Mouse (Mus musculus) liver, adult (tissue): ENCODE data around the gene Josd1.

Experiments used
- GATA4 ChIP-seq: IDR thresholded peaks from 2 replicates; pipeline ENCODE4 v1.6.1; 2014; ENCODE audit warnings: mild to moderate bottlenecking, low read length; ENCODE audit not compliant: insufficient replicate concordance

The Josd1 gene

GRCm38 (mm10) chr15:79687646-79688267 is at the start of gene Josd1:
TSS of gene Josd1 (minus strand) at chr15:79687919.
- TF ChIP-seq GATA4: no peak; the same call in 1 of the 2 replicates

GRCm38 (mm10) chr15:79734311-79734710 is 46.6 kb upstream of the Josd1 start:
- TF ChIP-seq GATA4: no peak

GRCm38 (mm10) chr15:79733640-79734039 is 45.9 kb upstream of the Josd1 start:
- no peak for TF ChIP-seq GATA4

GRCm38 (mm10) chr15:79733192-79733591 is 45.5 kb upstream of the Josd1 start:
- no peak for TF ChIP-seq GATA4

GRCm38 (mm10) chr15:79731554-79731953 is 43.8 kb upstream of the Josd1 start:
- TF ChIP-seq GATA4: no peak

- TF ChIP-seq GATA4: no peak
Measured at GRCm38 (mm10) chr15:79728731-79729388, 41.1 kb upstream of the Josd1 start.

DNA sequence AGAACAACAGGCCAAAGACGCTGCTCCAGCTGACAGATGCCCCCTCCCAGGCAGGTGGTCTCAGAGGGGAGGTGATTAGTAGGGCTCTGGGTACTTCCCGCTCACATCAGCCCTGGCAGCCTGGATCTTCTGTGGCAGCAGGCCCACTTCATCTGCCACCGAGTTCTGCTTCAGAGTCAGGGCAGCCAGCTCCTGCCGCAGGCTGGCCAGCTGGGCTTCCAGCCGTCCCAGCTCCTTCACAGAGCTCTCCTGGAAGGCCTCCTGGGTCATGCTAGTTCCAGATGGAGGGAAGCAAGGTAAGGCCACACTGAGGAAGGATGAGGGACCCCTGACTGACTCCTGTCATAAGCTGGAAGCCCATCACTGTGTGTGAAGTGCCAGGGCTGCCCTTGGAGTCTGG is 40.6 kb upstream of the Josd1 start:
- TF ChIP-seq GATA4: no peak

- TF ChIP-seq GATA4: no peak
Measured at GRCm38 (mm10) chr15:79727840-79728239, 40.1 kb upstream of the Josd1 start.

- TF ChIP-seq GATA4: no peak
Measured at GRCm38 (mm10) chr15:79725190-79725789, 37.6 kb upstream of the Josd1 start.

GRCm38 (mm10) chr15:79723439-79723838 is 35.7 kb upstream of the Josd1 start:
- no peak for TF ChIP-seq GATA4

- TF ChIP-seq GATA4: no peak
Measured at GRCm38 (mm10) chr15:79720796-79721195, 33.1 kb upstream of the Josd1 start.

GRCm38 (mm10) chr15:79720267-79720666 is 32.5 kb upstream of the Josd1 start:
- no peak for TF ChIP-seq GATA4

DNA sequence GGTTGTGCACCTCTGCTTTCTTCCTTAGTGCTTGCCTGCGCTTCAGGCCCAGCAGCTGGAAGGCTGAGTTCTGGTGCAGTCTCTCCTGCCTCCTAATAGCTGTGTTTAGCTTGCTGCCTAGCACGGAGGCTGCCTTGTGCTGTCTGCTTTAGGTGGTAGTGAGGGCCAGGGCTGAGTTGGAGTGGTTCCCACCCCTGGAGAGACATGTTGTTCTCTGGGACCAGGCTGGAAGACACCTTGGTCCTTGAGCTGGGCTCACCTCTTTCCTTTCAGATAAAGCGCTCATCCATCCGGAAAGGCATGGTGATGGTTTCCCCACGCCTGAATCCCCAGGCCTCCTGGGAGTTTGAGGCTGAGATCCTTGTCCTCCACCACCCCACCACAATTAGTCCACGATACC is 29.0 kb upstream of the Josd1 start:
- no peak for TF ChIP-seq GATA4

- TF ChIP-seq GATA4: no peak
Measured at GRCm38 (mm10) chr15:79715646-79716045, 27.9 kb upstream of the Josd1 start.

DNA sequence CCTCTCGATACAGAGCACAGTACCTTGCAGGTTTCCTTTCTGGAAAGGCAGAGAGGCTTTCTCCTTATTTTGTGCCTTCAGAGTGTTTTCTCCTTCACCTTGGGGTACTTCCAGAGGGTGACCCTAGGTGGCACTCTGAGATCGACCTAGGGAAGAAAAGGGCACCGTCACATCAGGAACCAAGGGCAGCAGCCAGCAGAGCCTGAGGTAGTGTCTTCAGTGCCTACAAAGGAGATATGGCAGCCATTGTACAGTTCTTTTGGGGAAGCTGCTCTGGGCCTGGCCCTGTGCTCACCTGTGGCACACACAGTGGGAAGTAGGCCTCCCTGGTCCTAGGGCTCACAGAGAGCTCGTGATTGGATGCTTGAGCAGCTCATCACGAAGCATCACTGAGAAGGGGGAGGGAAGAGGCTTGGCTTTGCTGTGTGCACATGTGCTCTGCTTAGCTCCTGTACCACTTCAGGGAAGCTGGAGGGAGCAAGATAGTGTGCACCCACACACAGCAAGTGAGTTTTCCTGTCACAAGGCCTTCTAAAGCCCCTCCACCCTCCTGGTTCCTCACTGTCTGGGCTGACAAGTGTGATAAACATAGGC is 20.6 kb upstream of the Josd1 start:
- TF ChIP-seq GATA4: no peak

GRCm38 (mm10) chr15:79706603-79707214 is 19.0 kb upstream of the Josd1 start:
- no peak for TF ChIP-seq GATA4
